Mouse (Mus musculus) bone marrow macrophage, adult 2 months (primary cell): ENCODE measurements around the gene H2-K1.

ENCODE experiments used
- CTCF ChIP-seq: IDR thresholded peaks from 2 replicates; pipeline ENCODE4 v1.5.1; 2012; ENCODE audit warnings: low read depth, mild to moderate bottlenecking, low read length, moderate library complexity
- POLR2A ChIP-seq: IDR thresholded peaks from 2 replicates; pipeline ENCODE4 v1.6.1; 2012; ENCODE audit warnings: mild to moderate bottlenecking, low read depth, low read length, borderline replicate concordance

GRCm38 (mm10) chr17:34023678-34024077 lies 23.5 kb upstream of the H2-K1 start:
- TF ChIP-seq CTCF (no peak), POLR2A (no peak)
